Mouse (Mus musculus) intestine, embryonic 14.5 days (tissue): ENCODE data around the gene Akt2. TPM values are rescaled to one million over a fixed set of nuclear protein-coding genes. Genes with fewer than 3 reads are reported as not detected.

Experiments
- ATAC-seq: fragments of 200-750 bp; cut with Nextera tagmentation; replicated peaks from 2 replicates; pipeline ENCODE4 v1.8.0; 2017; ENCODE audit warnings: low read depth, moderate number of reproducible peaks, moderate TSS enrichment, moderate library complexity; ENCODE audit not compliant: low FRiP score, low TSS enrichment
- DNase-seq: peaks from one replicate; pipeline ENCODE4 v3.0.0-alpha.2; 2018; ENCODE audit warnings: low spot score
- H3K27ac ChIP-seq: fragments of 300-500 bp; sonication (generic); 2 replicates; pipeline ENCODE4 v1.5.1; 2014; ENCODE audit warnings: low read depth, mild to moderate bottlenecking, control low read depth
- H3K27me3 ChIP-seq: fragments of 300-500 bp; sonication (generic); replicated peaks from 2 replicates; pipeline ENCODE4 v1.6.1; 2014; ENCODE audit warnings: low read length, control low read depth; ENCODE audit not compliant: control insufficient read depth, insufficient read depth
- H3K36me3 ChIP-seq: fragments of 300-500 bp; sonication (generic); 2 replicates; pipeline ENCODE4 v1.6.1; 2014; ENCODE audit warnings: low read length, control low read depth; ENCODE audit not compliant: control insufficient read depth, insufficient read depth
- H3K4me1 ChIP-seq: fragments of 300-500 bp; sonication (generic); replicated peaks from 2 replicates; pipeline ENCODE4 v1.6.1; 2014; ENCODE audit warnings: low read length, control low read depth, mixed read lengths; ENCODE audit not compliant: control insufficient read depth, insufficient read depth
- H3K4me2 ChIP-seq: fragments of 300-500 bp; sonication (generic); 2 replicates; pipeline ENCODE4 v1.6.1; 2014; ENCODE audit warnings: low read length
- H3K4me3 ChIP-seq: fragments of 300-500 bp; sonication (generic); 2 replicates; pipeline ENCODE4 v1.5.1; 2014; ENCODE audit warnings: low read depth, low read length, control low read depth, mixed read lengths
- H3K9ac ChIP-seq: fragments of 300-500 bp; sonication (generic); 2 replicates; pipeline ENCODE4 v1.6.1; 2014; ENCODE audit warnings: mild to moderate bottlenecking, low read length
- H3K9me3 ChIP-seq: fragments of 300-500 bp; sonication (generic); 2 replicates; pipeline ENCODE4 v1.6.1; 2016; ENCODE audit warnings: low read length, control low read depth; ENCODE audit not compliant: control insufficient read depth
- WGBS: fragments of 180-500 bp; shearing (Covaris S2); extraction: QIAGEN DNeasy Blood & Tissue Kit; methylation state at CpG from one replicate; pipeline ENCODE4 v1.1.7; 2014; 5-methylcytosine and 5-hydroxymethylcytosine counted together
- polyA plus RNA-seq: library from polyadenylated mRNA; unstranded; fragments of >200 nt; fragmentation: Nextera tagmentation; extraction: Ambion mirVana; gene quantifications from 2 replicates; pipeline ENCODE4 v1.2.1, GENCODE M21; 2014

Gene Akt2
- polyA plus RNA-seq, 1 experiment from 2014 or later = 83.4 TPM

DNA sequence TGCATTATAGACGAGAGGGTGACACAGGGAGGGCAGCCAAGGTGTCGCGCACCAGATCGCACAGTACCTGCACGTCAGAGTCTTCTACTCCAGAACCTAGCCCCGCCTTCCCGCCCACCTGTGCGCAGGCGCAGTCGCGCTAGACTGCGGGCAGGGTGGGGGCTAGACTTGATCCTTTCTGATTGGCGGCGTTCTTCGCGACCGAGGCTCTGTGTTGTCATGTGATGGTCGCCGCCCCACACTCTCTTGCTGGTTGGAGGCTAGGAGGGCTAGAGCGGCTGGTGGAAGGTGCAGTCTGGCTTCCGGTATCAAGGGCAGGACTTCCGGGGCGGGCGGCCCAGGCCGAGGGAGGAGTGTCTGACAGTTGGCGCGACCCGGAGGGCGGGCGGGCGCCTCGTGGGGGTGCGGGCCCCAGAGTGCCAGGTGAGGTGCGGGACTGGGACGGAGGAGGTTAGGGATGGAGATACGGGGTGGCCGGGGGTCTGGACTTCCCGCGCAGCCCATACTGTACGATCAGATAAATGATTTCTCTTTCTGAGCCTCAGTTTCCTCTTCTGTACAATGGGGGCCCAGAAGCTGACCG, 38.3 kb upstream of the Akt2 start, which contains the start of the genes Pld3 and 2310022A10Rik:
Gene Pld3 (minus strand): TSS at position 288 of the 583 bp plus-strand sequence.
Gene 2310022A10Rik (plus strand): TSS at position 303 of the 583 bp plus-strand sequence.
- Histone ChIP-seq H3K9ac (peak within 1 kb of the TSS; percentile 64), H3K4me2 (peak within 1 kb of the TSS; percentile 54), H3K4me3 (peak within 1 kb of the TSS; percentile 74), H3K27ac (no peak within 1 kb of the TSS; the same call in 1 of the 2 replicates), H3K36me3 (peaks cover 10% of the 10 kb centered on the region; the same call in 1 of the 2 replicates), H3K27me3 (no peaks in the 10 kb centered on the region), H3K9me3 (no peaks in the 10 kb centered on the region), H3K4me1 (peaks cover 13% of the 10 kb centered on the region)
- peak; percentile 91 for DNase-seq
- peak; percentile 100 for ATAC-seq
- WGBS = under 1% methylated on average over 39 of the region's 41 CpGs

GRCm38 (mm10) chr7:27560291-27560887, 31.0 kb upstream of the Akt2 start:
- H3K4me1 ChIP-seq = peaks cover 6% of the 10 kb centered on the region; the same call in 1 of the 2 replicates
- H3K9ac ChIP-seq = 0 out of 2 replicates have a peak overlapping the region, but pooled peaks have one; percentile 7
- no peaks in the 10 kb centered on the region for H3K9me3 ChIP-seq
- no peak overlapping the region for H3K27ac ChIP-seq
- no peaks in the 10 kb centered on the region for H3K27me3 ChIP-seq
- no peak for DNase-seq
- H3K4me2 ChIP-seq = no peak overlapping the region
- H3K36me3 ChIP-seq = peaks cover 57% of the 10 kb centered on the region
- no peak for ATAC-seq
- 59% methylated on average over 8 of the region's 8 CpGs for WGBS
- H3K4me3 ChIP-seq = no peak overlapping the region

DNA sequence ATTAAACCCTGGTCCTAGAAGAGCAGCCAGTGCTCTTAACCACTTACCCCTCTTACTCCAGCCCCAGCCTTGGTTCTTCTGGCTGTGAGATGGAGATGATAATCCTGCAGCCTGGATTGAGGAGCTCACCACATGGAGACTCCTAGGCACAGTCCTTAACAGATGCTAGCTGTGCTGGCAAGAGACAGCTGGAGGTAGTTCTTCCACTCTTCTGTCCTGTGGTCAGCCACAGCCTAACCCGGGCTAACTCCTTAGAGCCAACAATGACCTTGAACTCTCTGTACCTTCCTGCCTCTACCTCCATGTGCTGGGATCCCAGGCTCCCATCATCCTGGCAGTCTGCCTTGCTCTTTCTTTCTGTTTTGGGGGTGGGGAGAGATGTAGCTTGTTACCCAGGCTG, 30.4 kb upstream of the Akt2 start:
- ATAC-seq = no peak
- peaks cover 57% of the 10 kb centered on the region for H3K36me3 ChIP-seq
- 87% methylated on average over 1 of the region's 1 CpGs for WGBS

DNA sequence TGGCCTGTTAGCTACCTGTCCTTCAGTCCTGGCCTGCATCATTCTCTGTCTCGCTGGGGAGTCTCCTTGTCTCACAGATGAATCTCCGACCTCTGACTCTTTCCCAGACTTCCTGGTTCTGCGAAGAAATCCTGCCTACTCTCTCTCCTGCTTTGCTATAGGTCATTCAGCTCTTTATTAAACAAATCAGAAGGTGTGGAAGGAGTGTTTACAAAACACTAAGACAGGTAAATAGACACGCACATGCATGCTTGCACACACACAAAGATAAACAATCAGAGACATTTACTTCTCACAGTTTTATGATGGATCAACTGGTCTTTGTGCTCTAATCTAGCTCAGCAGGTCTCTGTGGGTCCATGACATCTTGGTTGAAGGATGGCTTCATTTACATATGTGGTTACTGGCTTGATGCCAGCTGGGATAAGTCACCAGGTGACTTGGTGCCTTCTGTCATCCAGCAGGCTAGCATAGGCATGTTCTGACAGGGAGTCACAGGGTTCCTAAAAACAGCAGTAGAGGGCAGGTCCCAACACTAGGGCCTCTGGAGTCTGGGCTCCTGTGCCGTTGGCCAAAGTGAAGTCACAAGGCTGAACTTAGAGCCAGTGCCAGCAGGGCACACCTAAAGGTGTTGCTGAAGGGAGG, 21.6 kb upstream of the Akt2 start:
- DNase-seq = no peak
- Histone ChIP-seq H3K27ac (no peak overlapping the region), H3K27me3 (no peaks in the 10 kb centered on the region), H3K4me2 (no peak overlapping the region), H3K9me3 (no peaks in the 10 kb centered on the region), H3K4me3 (no peak overlapping the region), H3K36me3 (peaks cover 77% of the 10 kb centered on the region), H3K9ac (no peak overlapping the region), H3K4me1 (no peaks in the 10 kb centered on the region)
- 81% methylated on average over 5 of the region's 5 CpGs for WGBS
- no peak for ATAC-seq

More for the DNA sequence above, 30.4 kb upstream of the Akt2 start:
- H3K9me3 ChIP-seq = no peaks in the 10 kb centered on the region
- H3K27me3 ChIP-seq = no peaks in the 10 kb centered on the region
- H3K4me2 ChIP-seq = no peak overlapping the region
- no peak for DNase-seq
- H3K27ac ChIP-seq = no peak overlapping the region
- no peak overlapping the region for H3K4me3 ChIP-seq
- no peak overlapping the region for H3K9ac ChIP-seq
- peaks cover 6% of the 10 kb centered on the region; the same call in 1 of the 2 replicates for H3K4me1 ChIP-seq

DNA sequence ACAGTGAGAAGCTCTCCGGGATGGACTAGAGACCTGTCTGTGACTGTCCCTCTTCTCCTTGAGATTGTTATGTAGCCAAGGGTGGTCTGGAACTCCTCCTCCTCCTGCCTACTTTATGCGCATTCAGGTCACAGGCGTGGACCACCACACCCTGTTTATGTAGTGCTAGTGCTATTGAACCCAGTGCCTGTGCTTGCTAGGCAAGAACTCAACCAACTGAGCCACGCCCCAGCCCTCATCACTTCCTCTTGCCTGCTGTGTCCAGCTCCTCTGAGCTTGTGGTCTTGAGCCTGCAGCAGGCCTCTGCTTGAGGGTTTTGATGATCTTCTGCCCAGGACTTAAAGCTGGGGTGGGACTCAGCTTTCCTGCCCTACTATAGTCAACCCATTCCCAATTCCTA, 19.2 kb upstream of the Akt2 start:
- no peaks in the 10 kb centered on the region for H3K9me3 ChIP-seq
- no peak overlapping the region for H3K9ac ChIP-seq
- no peak for ATAC-seq
- H3K27me3 ChIP-seq = no peaks in the 10 kb centered on the region
- H3K4me1 ChIP-seq = no peaks in the 10 kb centered on the region
- peaks cover 85% of the 10 kb centered on the region for H3K36me3 ChIP-seq
- no peak overlapping the region for H3K27ac ChIP-seq
- no peak overlapping the region for H3K4me3 ChIP-seq
- H3K4me2 ChIP-seq = no peak overlapping the region
- DNase-seq = no peak
- 95% methylated on average over 4 of the region's 4 CpGs for WGBS

GRCm38 (mm10) chr7:27574124-27574880, 17.1 kb upstream of the Akt2 start:
- Histone ChIP-seq H3K4me1 (no peaks in the 10 kb centered on the region), H3K27ac (no peak overlapping the region), H3K36me3 (peaks cover 86% of the 10 kb centered on the region), H3K27me3 (no peaks in the 10 kb centered on the region), H3K4me2 (no peak overlapping the region), H3K9ac (no peak overlapping the region), H3K9me3 (no peaks in the 10 kb centered on the region), H3K4me3 (no peak overlapping the region)
- DNase-seq (no peak), ATAC-seq (no peak)
- 95% methylated on average over 14 of the region's 14 CpGs for WGBS

DNA sequence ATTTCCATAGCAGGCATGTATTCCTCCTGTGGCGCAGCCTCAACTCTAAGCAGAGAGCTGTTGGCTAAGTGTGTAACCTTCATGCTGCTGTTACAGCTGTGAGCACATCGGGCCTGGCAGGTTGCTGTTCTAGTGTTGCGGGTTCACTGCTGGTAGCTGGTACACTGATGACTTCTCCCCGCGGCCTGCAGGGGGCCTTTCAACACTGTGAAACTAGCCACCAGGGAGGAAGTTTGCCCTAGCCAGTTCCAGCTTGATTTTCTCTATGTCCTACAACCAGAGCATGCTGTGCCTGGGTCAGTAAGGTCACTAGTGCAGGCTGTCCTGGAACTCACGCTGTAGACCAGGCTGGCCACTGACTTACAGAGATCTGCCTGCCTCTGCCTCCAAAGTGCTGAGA, 14.4 kb upstream of the Akt2 start:
- H3K4me1 ChIP-seq = no peaks in the 10 kb centered on the region
- no peak overlapping the region for H3K4me2 ChIP-seq
- no peaks in the 10 kb centered on the region for H3K27me3 ChIP-seq
- H3K9me3 ChIP-seq = no peaks in the 10 kb centered on the region
- DNase-seq = no peak
- H3K9ac ChIP-seq = no peak overlapping the region
- H3K27ac ChIP-seq = no peak overlapping the region
- H3K36me3 ChIP-seq = peaks cover 89% of the 10 kb centered on the region
- H3K4me3 ChIP-seq = no peak overlapping the region
- WGBS = 70% methylated on average over 6 of the region's 6 CpGs
- no peak for ATAC-seq

- Histone ChIP-seq H3K9ac (no peak overlapping the region), H3K4me1 (no peaks in the 10 kb centered on the region), H3K27ac (no peak overlapping the region), H3K27me3 (no peaks in the 10 kb centered on the region), H3K4me2 (no peak overlapping the region), H3K36me3 (peaks cover 89% of the 10 kb centered on the region), H3K9me3 (no peaks in the 10 kb centered on the region), H3K4me3 (no peak overlapping the region)
- ATAC-seq (no peak), DNase-seq (no peak)
- WGBS = 79% methylated on average over 6 of the region's 6 CpGs
These were observed 13.8 kb upstream of the Akt2 start for GRCm38 (mm10) chr7:27577589-27577988.
